Mouse (Mus musculus): ENCODE measurements around the gene Gls. TPM values are rescaled to one million over a fixed set of nuclear protein-coding genes. Genes with fewer than 3 reads are reported as not detected.

Gls gene
- polyA plus RNA-seq, 1 experiment: 239 TPM

GRCm38 (mm10) chr1:52252447-52252846 is 19.4 kb upstream of the Gls start:
- no peak overlapping the region for H3K27ac ChIP-seq (ENCODE audit: insufficient read depth, low read length)
- no peaks in the 10 kb centered on the region for H3K4me1 ChIP-seq (ENCODE audit: control insufficient read depth, insufficient read depth, low read length)
- no peak for TF ChIP-seq POLR2A (IDR thresholded peaks at IDR 0.05; ENCODE audit: extremely low read depth, insufficient read depth, low read length)
- TF ChIP-seq CTCF (IDR thresholded peaks at IDR 0.05; ENCODE audit: extremely low read depth, insufficient read depth, low read length): no peak
- no peak overlapping the region for H3K4me3 ChIP-seq (ENCODE audit: insufficient read depth, low read length)

- Histone ChIP-seq H3K4me1 (ENCODE audit: control insufficient read depth, insufficient read depth, low read length) (no peaks in the 10 kb centered on the region), H3K27ac (ENCODE audit: insufficient read depth, low read length) (no peak overlapping the region), H3K4me3 (ENCODE audit: insufficient read depth, low read length) (no peak overlapping the region)
- TF ChIP-seq CTCF (IDR thresholded peaks at IDR 0.05; ENCODE audit: extremely low read depth, insufficient read depth, low read length) (no peak), POLR2A (IDR thresholded peaks at IDR 0.05; ENCODE audit: extremely low read depth, insufficient read depth, low read length) (no peak)
Measured at GRCm38 (mm10) chr1:52251038-52251735, 18.2 kb upstream of the Gls start.

- no peak overlapping the region for H3K4me3 ChIP-seq (ENCODE audit: insufficient read depth, low read length)
- no peak overlapping the region for H3K27ac ChIP-seq (ENCODE audit: insufficient read depth, low read length)
- H3K4me1 ChIP-seq (ENCODE audit: control insufficient read depth, insufficient read depth, low read length): no peaks in the 10 kb centered on the region
- no peak for TF ChIP-seq POLR2A (IDR thresholded peaks at IDR 0.05; ENCODE audit: extremely low read depth, insufficient read depth, low read length)
Measured at GRCm38 (mm10) chr1:52248899-52249556, 16.0 kb upstream of the Gls start.

GRCm38 (mm10) chr1:52242270-52242669 is 9.2 kb upstream of the Gls start:
- H3K4me1 ChIP-seq (ENCODE audit: control insufficient read depth, insufficient read depth, low read length): no peaks in the 10 kb centered on the region
- TF ChIP-seq CTCF (IDR thresholded peaks at IDR 0.05; ENCODE audit: extremely low read depth, insufficient read depth, low read length): no peak
- no peak for TF ChIP-seq POLR2A (IDR thresholded peaks at IDR 0.05; ENCODE audit: extremely low read depth, insufficient read depth, low read length)
- no peak overlapping the region for H3K27ac ChIP-seq (ENCODE audit: insufficient read depth, low read length)
- H3K4me3 ChIP-seq (ENCODE audit: insufficient read depth, low read length): no peak overlapping the region

GRCm38 (mm10) chr1:52232766-52233140 is 279 bp downstream of the Gls start:
- Histone ChIP-seq H3K4me3 (ENCODE audit: insufficient read depth, low read length) (peak overlapping the region; percentile 92), H3K4me1 (ENCODE audit: control insufficient read depth, insufficient read depth, low read length) (peaks cover 1% of the 10 kb centered on the region; the same call in 1 of the 2 replicates), H3K27ac (ENCODE audit: insufficient read depth, low read length) (peak overlapping the region; percentile 99)
- no peak for TF ChIP-seq CTCF (IDR thresholded peaks at IDR 0.05; ENCODE audit: extremely low read depth, insufficient read depth, low read length)

- peak overlapping the region; percentile 92 for H3K4me3 ChIP-seq (ENCODE audit: insufficient read depth, low read length)
- H3K27ac ChIP-seq (ENCODE audit: insufficient read depth, low read length): peak overlapping the region; percentile 99
- H3K4me1 ChIP-seq (ENCODE audit: control insufficient read depth, insufficient read depth, low read length): peaks cover 1% of the 10 kb centered on the region; the same call in 1 of the 2 replicates
- no peak for TF ChIP-seq CTCF (IDR thresholded peaks at IDR 0.05; ENCODE audit: extremely low read depth, insufficient read depth, low read length)
- no peak for TF ChIP-seq POLR2A (IDR thresholded peaks at IDR 0.05; ENCODE audit: extremely low read depth, insufficient read depth, low read length)
Measured at GRCm38 (mm10) chr1:52231939-52232765, 880 bp downstream of the Gls start.

GRCm38 (mm10) chr1:52230404-52230803 is 2.6 kb downstream of the Gls start:
- Histone ChIP-seq H3K27ac (ENCODE audit: insufficient read depth, low read length) (no peak overlapping the region), H3K4me3 (ENCODE audit: insufficient read depth, low read length) (peak overlapping the region; percentile 19; the same call in 1 of the 2 replicates), H3K4me1 (ENCODE audit: control insufficient read depth, insufficient read depth, low read length) (peaks cover 3% of the 10 kb centered on the region; the same call in 1 of the 2 replicates)
- TF ChIP-seq POLR2A (IDR thresholded peaks at IDR 0.05; ENCODE audit: extremely low read depth, insufficient read depth, low read length): no peak
- no peak for TF ChIP-seq CTCF (IDR thresholded peaks at IDR 0.05; ENCODE audit: extremely low read depth, insufficient read depth, low read length)

- no peak overlapping the region for H3K27ac ChIP-seq (ENCODE audit: insufficient read depth, low read length)
- no peak overlapping the region for H3K4me3 ChIP-seq (ENCODE audit: insufficient read depth, low read length)
- H3K4me1 ChIP-seq (ENCODE audit: control insufficient read depth, insufficient read depth, low read length): peaks cover 3% of the 10 kb centered on the region; the same call in 1 of the 2 replicates
- no peak for TF ChIP-seq POLR2A (IDR thresholded peaks at IDR 0.05; ENCODE audit: extremely low read depth, insufficient read depth, low read length)
- TF ChIP-seq CTCF (IDR thresholded peaks at IDR 0.05; ENCODE audit: extremely low read depth, insufficient read depth, low read length): no peak
Measured at GRCm38 (mm10) chr1:52228178-52228577, 4.9 kb downstream of the Gls start.

GRCm38 (mm10) chr1:52226416-52226815 is 6.6 kb downstream of the Gls start:
- H3K4me3 ChIP-seq (ENCODE audit: insufficient read depth, low read length): no peak overlapping the region
- TF ChIP-seq CTCF (IDR thresholded peaks at IDR 0.05; ENCODE audit: extremely low read depth, insufficient read depth, low read length): no peak
- no peak for TF ChIP-seq POLR2A (IDR thresholded peaks at IDR 0.05; ENCODE audit: extremely low read depth, insufficient read depth, low read length)
- H3K27ac ChIP-seq (ENCODE audit: insufficient read depth, low read length): no peak overlapping the region
- peaks cover 4% of the 10 kb centered on the region; the same call in 1 of the 2 replicates for H3K4me1 ChIP-seq (ENCODE audit: control insufficient read depth, insufficient read depth, low read length)

All from cortical plate, adult 2 months (tissue).